Mouse (Mus musculus): ENCODE measurements around the gene Nsun5.

- TF ChIP-seq ZC3H11A (IDR thresholded peaks at IDR 0.05; ENCODE audit: borderline replicate concordance, low read depth, low read length): no peak
- TF ChIP-seq MAFK (IDR thresholded peaks at IDR 0.05; ENCODE audit: insufficient read depth, low read depth, low read length): no peak
These were observed 10.9 kb downstream of the Nsun5 start for GRCm38 (mm10) chr5:135380681-135381080.

All from ES-E14 (cell line).